Mouse (Mus musculus) B cell, adult 67 days (primary cell): ENCODE data around the gene Fosl2. TPM values are rescaled to one million over a fixed set of nuclear protein-coding genes. Genes with fewer than 3 reads are reported as not detected.

Experiments
- total RNA-seq, 2 experiments: library from RNA; stranded (reverse); gene quantifications; 4 replicates each; pipeline ENCODE4 v1.2.4; 2023

Gene Fosl2
- total RNA-seq: 10 to 100 TPM; 26.1 to 35.0 TPM

DNA sequence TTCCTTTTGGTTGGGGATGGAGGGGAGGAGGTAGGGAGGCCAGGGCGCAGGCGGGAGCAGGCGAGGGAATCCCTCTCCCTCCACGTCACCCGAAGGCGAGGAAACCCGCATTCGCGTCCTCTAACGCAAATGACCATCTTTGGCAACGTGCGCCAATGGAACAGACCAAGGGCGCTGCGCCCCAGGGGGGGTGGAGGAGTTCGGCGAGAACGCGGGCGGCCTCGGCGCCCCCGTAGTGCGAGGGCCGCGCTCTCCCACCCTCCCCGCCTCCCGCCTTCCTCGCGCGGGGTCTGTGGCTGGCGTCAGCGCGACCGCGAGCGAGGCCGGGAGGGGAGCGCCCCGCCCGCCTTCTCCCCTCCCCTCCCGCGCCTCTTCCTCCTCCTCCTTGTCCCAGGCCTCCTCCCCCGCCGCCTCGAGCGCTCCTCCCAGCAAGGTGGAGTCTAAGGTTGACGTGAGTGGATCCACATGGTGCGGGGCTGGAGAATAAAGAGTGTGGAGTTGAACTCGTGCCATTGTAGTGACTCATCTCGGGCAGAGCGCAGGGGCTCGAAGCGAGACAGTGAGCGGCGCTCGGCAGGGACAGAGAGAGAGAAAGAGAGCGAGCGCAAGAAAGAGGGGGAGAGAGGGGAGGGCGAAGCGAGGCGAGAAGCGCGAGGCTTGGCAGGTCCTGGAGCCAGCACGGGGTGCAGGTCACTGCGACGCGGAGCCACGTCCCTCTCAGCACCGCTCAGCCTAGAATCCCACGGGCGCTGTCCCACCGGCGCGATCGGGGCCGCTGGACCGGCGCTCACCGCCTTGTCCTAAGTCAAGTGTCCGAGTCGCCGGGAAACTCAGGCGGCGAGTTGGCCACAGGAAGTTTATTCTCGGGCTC lies at the start of gene Fosl2:
Gene Fosl2, plus strand, starts transcription at position 466 of the 871 bp plus-strand sequence.

Other genes starting within 250 kb of the Fosl2 start
- gene Plb1, start 96.9 kb downstream of the Fosl2 start, total RNA-seq: not detected